Mouse (Mus musculus) right cerebral cortex, adult 18-20 months (tissue): ENCODE measurements around the gene Psmd14.

Experiments
- DNase-seq: peaks from one replicate; pipeline ENCODE4 v3.0.0; 2022; ENCODE audit warnings: mixed read lengths

Gene Psmd14

GRCm38 (mm10) chr2:61711108-61712040 lies at the start of gene Psmd14:
Gene Psmd14, plus strand, starts transcription at chr2:61711694.
- peak; percentile 92 for DNase-seq

DNA sequence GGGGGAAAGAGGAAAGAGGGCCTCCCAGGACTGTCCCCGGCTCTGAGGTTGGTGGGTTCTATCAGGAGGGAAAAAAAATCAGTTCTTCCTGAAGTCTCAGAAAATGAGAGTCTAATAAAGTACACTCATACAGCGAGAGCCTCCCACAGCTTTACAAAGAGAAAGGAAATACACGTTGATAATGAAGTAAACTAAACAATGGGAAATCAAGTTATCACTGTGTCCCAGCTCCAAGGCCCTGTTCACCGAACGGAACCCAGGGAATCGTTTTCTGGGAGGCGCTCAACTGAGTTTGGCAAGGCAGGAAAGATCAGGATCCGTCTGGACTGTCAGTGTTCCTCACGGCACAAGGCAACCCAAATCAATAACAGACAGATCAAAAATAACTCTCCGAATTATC lies 48.7 kb upstream of the Psmd14 start:
- no peak for DNase-seq

GRCm38 (mm10) chr2:61663573-61664241 lies 47.8 kb upstream of the Psmd14 start:
- DNase-seq = no peak

GRCm38 (mm10) chr2:61667420-61667819 lies 44.1 kb upstream of the Psmd14 start:
- no peak for DNase-seq

- DNase-seq = peak; percentile 63
These were observed 43.2 kb upstream of the Psmd14 start for GRCm38 (mm10) chr2:61668260-61668659.

GRCm38 (mm10) chr2:61674555-61674954 lies 36.9 kb upstream of the Psmd14 start:
- no peak for DNase-seq

- no peak for DNase-seq
These were observed 29.9 kb upstream of the Psmd14 start for GRCm38 (mm10) chr2:61681572-61681971.

DNA sequence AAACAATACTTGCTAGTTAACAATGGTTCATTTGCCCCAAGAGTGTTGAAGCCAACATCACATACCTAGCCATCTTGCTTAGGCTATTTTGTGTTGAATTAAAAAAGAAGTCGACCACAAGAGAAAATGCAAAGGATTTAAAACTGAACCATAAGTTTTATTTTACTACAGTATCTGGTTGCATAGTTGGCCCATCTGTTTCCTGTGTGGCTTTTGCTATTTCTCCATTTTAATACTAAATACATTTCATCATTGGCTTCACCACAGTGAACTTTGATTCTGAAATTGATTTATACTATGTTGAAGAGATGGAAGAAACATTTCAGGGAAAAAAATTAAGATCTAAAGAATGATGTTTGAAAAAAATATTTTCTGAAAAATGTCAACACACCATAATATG lies 25.0 kb upstream of the Psmd14 start:
- no peak for DNase-seq

DNA sequence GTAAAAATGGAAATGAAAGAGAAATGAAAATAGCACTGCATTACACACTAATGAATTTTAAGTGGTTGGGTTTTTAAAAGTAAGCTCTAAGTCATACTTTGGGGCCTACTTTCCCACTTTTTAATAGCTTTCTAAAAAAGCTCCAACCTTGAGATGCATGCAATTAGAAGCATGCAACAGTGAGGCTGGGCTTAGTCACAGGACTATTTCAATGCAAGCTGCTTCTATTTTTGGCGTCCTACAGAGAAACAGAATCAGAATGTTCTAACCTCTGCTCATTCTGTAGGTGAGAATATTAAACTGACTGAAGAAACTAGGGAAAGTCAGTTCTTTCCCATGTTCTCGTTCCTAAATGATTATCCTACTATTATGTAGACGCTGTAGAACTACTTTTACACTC lies 22.4 kb upstream of the Psmd14 start:
- peak; percentile 30 for DNase-seq

GRCm38 (mm10) chr2:61709570-61709969 lies 1.9 kb upstream of the Psmd14 start:
- DNase-seq = no peak

DNA sequence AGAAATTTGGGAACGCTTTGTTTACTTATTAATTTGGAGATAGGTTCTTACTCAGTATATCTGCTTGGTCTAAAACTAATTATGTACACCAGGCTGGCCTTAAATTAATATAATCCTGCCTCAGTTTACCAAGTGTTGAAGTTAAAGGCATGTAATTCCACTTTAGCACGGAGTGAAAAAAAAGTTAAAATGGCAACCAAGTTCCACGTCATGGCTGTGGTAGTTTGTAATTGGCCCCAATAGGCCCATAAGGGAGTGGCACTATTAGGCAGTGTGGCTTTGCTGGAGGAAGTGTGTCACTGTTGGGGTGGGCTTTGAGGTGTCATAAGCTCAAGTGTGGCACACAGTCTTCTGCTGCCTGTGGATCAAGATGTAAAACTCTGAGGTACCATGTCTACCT lies 1.0 kb downstream of the Psmd14 start:
- DNase-seq = no peak

DNA sequence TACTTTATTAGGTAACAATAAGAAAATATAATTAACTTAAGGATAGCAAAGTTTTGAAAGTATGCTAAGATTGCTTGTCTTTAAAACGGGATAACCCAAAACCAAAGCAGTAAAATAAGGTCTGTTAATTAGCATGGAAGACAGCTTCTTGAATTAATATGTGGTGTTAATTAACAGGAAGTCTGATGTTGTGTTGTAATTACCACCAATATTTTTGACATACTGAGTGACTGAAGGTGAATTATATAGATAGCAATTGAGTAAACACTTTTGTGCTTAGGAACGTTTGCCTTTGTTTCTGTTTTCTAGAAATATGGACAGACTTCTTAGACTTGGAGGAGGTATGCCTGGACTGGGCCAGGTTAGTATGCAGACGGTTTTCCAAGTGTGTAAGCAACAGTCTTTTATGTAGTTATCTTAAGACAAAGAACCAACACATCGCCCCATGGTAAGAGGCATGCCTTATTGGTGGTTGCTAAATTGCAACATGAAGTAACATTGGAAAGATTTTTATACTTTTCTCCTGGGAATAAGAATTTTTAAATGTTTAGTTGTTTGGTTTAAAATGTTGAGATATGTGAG lies 11.0 kb downstream of the Psmd14 start:
- no peak for DNase-seq

- no peak for DNase-seq
These were observed 21.4 kb downstream of the Psmd14 start for GRCm38 (mm10) chr2:61732802-61733486.

DNA sequence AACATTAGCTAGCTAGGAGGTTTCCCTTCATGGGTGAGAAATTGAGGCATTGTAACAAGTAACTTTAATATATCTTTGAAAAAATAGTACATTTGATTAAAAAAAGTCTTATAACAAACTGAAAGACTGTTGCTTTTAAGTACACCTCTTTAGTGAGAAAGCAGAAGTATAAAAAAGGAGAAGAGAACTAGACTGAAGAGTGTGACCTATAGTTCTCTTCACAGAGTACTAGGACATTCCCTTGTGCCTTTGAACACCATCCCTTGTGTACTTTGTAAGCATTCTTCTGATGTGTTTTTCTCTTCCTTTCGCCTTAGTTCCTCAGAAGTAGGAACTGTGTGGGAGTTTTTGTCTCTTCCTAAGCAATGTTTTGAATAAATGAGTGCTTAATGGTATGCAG lies 22.7 kb downstream of the Psmd14 start:
- DNase-seq = no peak

DNA sequence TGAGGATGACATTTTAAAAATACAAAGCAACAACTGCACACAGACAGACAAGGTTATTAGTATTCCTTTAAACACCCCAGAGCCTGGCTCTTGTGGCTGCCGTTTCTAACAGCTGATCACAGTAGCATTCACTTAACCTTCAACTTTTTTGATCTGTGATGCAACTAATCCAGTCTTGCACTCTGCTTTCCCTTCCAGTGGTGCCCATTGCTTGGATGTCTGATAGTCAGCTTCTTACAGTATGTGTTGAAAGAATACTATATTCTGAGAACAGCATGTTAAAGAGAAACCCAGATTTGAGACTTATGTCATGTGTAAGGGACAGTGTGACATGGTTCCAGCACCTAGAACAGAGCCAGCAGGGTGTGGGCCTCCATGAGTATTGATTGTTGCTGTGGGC lies 34.6 kb downstream of the Psmd14 start:
- DNase-seq = no peak

GRCm38 (mm10) chr2:61746580-61746979 lies 35.1 kb downstream of the Psmd14 start:
- DNase-seq = no peak

DNA sequence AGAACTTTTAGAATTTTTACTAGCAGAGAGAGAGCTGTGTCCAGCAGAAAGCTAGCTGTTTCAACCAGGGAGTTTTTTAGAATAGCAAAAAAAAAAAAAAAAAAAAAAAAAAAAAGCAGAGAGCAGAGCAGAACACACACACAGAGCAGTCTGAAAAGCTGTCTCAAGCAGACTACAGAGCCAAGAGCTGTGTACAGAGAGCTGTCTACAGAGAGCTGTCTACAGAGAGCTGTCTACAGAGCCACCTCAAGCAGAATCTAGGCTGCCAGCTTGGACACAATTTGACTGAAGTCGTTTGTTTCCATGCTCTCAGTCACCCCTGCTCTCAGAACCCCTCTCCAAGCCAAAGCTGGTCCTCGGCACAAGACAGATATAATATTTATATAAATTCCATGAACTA lies 35.9 kb downstream of the Psmd14 start:
- DNase-seq = no peak

GRCm38 (mm10) chr2:61750702-61751101 lies 39.2 kb downstream of the Psmd14 start:
- no peak for DNase-seq

DNA sequence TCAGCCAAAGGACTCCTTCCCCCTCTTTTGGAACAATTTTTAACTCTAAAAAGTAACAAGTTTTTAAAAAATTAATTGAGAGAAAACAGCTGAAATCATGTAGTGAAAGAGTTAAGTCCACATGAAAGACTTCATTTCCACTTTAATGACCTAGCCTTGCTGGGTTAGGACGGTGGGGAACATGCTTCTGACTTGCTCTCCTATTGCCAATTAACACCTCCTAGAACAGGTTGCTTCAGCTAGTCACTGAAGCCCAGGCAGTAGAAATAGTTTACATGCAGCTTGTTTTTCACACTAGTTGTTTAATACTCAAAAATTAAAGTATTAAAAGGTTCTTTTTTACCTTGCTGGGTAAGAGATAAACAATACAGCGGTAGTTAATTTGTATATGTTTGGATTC lies 39.8 kb downstream of the Psmd14 start:
- no peak for DNase-seq

GRCm38 (mm10) chr2:61752362-61752761 lies 40.9 kb downstream of the Psmd14 start:
- no peak for DNase-seq

- DNase-seq = no peak
These were observed 43.5 kb downstream of the Psmd14 start for GRCm38 (mm10) chr2:61754989-61755388.

GRCm38 (mm10) chr2:61759234-61759855 lies 47.9 kb downstream of the Psmd14 start:
- no peak for DNase-seq

- no peak for DNase-seq
These were observed 48.5 kb downstream of the Psmd14 start for GRCm38 (mm10) chr2:61760044-61760443.
